Mouse (Mus musculus) midbrain, postnatal 0 days (tissue): ENCODE data around the gene Tomm22. TPM values are rescaled to one million over a fixed set of nuclear protein-coding genes. Genes with fewer than 3 reads are reported as not detected.
A peak's percentile ranks its signal among the peaks of the same experiment; 100 is the strongest.

Source experiments
- ATAC-seq: fragments of 200-750 bp; cut with Nextera tagmentation; 2 replicates; pipeline ENCODE4 v1.8.0; 2017; ENCODE audit warnings: moderate number of reproducible peaks, mild to moderate bottlenecking, moderate TSS enrichment, moderate library complexity; ENCODE audit not compliant: low FRiP score
- DNase-seq: peaks from one replicate; pipeline ENCODE4 v3.0.0-alpha.2; 2015; ENCODE audit warnings: low spot score
- H3K27ac ChIP-seq: fragments of 300-500 bp; sonication (generic); 2 replicates; pipeline ENCODE4 v1.5.1; 2014; ENCODE audit warnings: low read depth, mild to moderate bottlenecking, low read length, mixed read lengths
- H3K27me3 ChIP-seq: fragments of 300-500 bp; sonication (generic); 2 replicates; pipeline ENCODE4 v1.6.1; 2014; ENCODE audit warnings: low read length, control low read depth, mixed read lengths; ENCODE audit not compliant: insufficient read depth
- H3K36me3 ChIP-seq: fragments of 300-500 bp; sonication (generic); 2 replicates; pipeline ENCODE4 v1.6.1; 2014; ENCODE audit warnings: low read length, control low read depth, mixed read lengths; ENCODE audit not compliant: insufficient read depth
- H3K4me1 ChIP-seq: fragments of 300-500 bp; sonication (generic); 2 replicates; pipeline ENCODE4 v1.6.1; 2014; ENCODE audit warnings: mild to moderate bottlenecking, control low read depth, antibody characterized with exemption, low read length, mixed read lengths; ENCODE audit not compliant: insufficient read depth
- H3K4me2 ChIP-seq: fragments of 300-500 bp; sonication (generic); 2 replicates; pipeline ENCODE4 v1.6.1; 2014; ENCODE audit warnings: low read depth, mild to moderate bottlenecking, low read length, mixed read lengths; ENCODE audit not compliant: poor library complexity, severe bottlenecking
- H3K4me3 ChIP-seq: fragments of 300-500 bp; sonication (generic); 2 replicates; pipeline ENCODE4 v1.5.1; 2014; ENCODE audit warnings: low read depth, mild to moderate bottlenecking, low read length, moderate library complexity
- H3K9ac ChIP-seq: fragments of 300-500 bp; sonication (generic); replicated peaks from 2 replicates; pipeline ENCODE4 v1.6.1; 2014; ENCODE audit warnings: mild to moderate bottlenecking, low read length, moderate library complexity, mixed read lengths; ENCODE audit not compliant: poor library complexity, severe bottlenecking
- H3K9me3 ChIP-seq: fragments of 300-500 bp; sonication (generic); 2 replicates; pipeline ENCODE4 v1.6.1; 2016; ENCODE audit warnings: low read length, control low read depth
- CTCF ChIP-seq: IDR thresholded peaks from 2 replicates; pipeline ENCODE4 v1.5.1; 2016; ENCODE audit warnings: antibody characterized with exemption, mild to moderate bottlenecking
- WGBS: fragments of 180-500 bp; shearing (Covaris S2); extraction: QIAGEN DNeasy Blood & Tissue Kit; methylation state at CpG from one replicate; pipeline ENCODE4 v1.1.7; 2014; 5-methylcytosine and 5-hydroxymethylcytosine counted together
- polyA plus RNA-seq: library from polyadenylated mRNA; unstranded; fragments of >200 nt; fragmentation: Nextera tagmentation; extraction: Ambion mirVana; gene quantifications from 2 replicates; pipeline ENCODE4 v1.2.1, GENCODE M21; 2015
- total RNA-seq: library from RNA; depleted of rRNA; stranded (reverse); fragments of >200 nt; gene quantifications from 2 replicates; pipeline ENCODE4 v1.2.3, GENCODE M21; 2014

Gene Tomm22
- total and polyA plus RNA-seq, 2 experiments from 2014 or later = 161 to 229 TPM

DNA sequence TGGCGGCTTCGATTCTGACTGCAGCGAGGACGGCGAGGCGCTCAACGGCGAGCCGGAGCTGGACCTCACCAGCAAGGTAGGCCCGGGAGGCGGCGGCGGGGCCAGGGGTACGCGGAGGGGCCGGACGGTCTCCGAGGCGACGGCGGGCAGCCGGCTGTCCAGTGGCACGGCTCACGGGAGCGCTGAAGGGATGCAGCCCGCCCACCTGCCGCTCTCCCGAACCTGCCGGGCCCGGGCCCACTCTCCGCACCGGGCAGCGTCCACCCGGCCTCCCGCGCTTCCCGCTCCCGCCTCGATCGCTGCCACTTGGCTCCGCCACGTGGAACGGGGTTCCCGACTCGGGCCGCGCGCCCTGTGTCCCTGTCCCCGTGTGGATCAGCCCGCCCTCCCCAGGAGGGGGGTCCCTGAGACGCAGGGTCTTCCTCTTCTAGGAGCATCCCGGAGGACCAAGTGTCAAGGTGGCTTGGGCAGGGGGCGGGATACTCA is 20.4 kb downstream of the Tomm22 start:
- Histone ChIP-seq H3K27ac (peak overlapping the region; percentile 80), H3K36me3 (0 out of 2 replicates have a peak, but pooled peaks cover under 1% of the 10 kb centered on the region), H3K4me1 (peaks cover 11% of the 10 kb centered on the region; the same call in 1 of the 2 replicates), H3K27me3 (no peaks in the 10 kb centered on the region), H3K4me2 (peak overlapping the region; percentile 95), H3K4me3 (peak overlapping the region; percentile 89), H3K9ac (peak overlapping the region; percentile 93), H3K9me3 (no peaks in the 10 kb centered on the region)
- TF ChIP-seq CTCF = no peak
- DNase-seq (no peak), ATAC-seq (peak; percentile 18)
- 2% methylated on average over 44 of the region's 53 CpGs for WGBS

DNA sequence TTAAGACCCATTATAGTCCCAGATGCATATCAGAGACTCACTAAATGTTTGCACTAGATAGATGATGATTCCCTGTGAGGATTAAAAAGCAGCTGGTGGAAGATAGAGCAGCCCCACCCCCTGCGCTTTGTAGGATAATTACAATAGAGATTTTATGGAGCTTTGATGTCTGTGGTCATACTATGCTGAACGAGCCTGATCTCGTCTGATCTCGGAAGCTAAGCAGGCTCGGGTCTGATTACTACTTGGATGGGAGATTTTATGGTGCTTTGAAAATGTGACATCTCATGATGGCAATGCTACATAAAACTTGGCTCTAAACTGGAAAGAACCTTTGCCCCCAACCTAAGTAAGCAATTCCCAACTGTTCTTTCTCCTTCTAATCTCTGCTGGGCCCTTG is 21.7 kb downstream of the Tomm22 start:
- Histone ChIP-seq H3K27ac (no peak overlapping the region), H3K4me1 (peaks cover 10% of the 10 kb centered on the region; the same call in 1 of the 2 replicates), H3K4me3 (no peak overlapping the region), H3K9me3 (no peaks in the 10 kb centered on the region), H3K9ac (no peak overlapping the region), H3K36me3 (0 out of 2 replicates have a peak, but pooled peaks cover 3% of the 10 kb centered on the region), H3K27me3 (no peaks in the 10 kb centered on the region), H3K4me2 (no peak overlapping the region)
- WGBS = 65% methylated on average over 5 of the region's 5 CpGs
- ATAC-seq (no peak), DNase-seq (no peak)
- TF ChIP-seq CTCF = no peak

DNA sequence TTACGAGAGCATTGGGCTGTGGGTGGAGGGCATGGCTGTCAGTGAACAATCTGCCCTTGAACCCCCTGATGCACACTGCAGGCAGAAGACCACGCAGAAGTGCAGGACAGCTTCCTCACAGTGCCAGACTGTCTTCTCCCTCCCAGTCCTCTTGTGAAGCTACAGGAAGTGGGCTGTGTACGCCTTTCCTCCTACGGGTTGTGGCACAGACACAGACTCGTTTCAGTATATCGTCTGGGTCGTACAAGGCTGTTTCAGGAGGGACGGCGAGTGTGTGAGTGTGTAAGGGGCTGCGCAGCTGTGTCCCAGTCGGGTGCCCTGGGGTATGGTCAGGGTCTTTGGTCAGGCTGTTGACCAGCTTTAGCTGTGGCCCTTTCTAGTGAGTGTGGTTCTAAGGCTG is 23.1 kb downstream of the Tomm22 start:
- Histone ChIP-seq H3K4me2 (no peak overlapping the region), H3K4me1 (peaks cover 10% of the 10 kb centered on the region; the same call in 1 of the 2 replicates), H3K36me3 (0 out of 2 replicates have a peak, but pooled peaks cover 3% of the 10 kb centered on the region), H3K27me3 (no peaks in the 10 kb centered on the region), H3K27ac (no peak overlapping the region), H3K9me3 (no peaks in the 10 kb centered on the region), H3K9ac (no peak overlapping the region), H3K4me3 (no peak overlapping the region)
- TF ChIP-seq CTCF = no peak
- 93% methylated on average over 11 of the region's 11 CpGs for WGBS
- no peak for ATAC-seq
- DNase-seq = no peak

- WGBS = 81% methylated on average over 4 of the region's 4 CpGs
These were observed 23.9 kb downstream of the Tomm22 start for GRCm38 (mm10) chr15:79694512-79694911.

DNA sequence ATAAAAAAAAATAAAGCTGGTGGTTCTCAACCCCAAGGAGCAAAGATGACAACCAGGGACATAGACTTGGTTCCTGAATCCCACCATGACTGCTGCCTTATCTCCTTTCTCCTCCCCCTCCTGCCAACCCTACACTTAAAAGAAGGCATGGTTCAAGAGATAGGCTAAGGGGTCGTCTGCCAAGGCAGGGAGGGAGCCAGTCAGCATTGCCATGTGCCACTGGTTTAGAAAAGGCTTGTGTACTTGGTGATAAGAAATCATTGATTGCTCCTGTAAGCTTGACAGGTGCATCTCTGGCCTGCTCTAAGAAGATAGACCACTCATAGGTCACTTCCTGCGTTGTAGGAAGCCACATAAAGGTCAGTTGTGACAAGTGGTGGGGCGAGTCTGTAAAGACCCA is 24.9 kb downstream of the Tomm22 start:
- Histone ChIP-seq H3K9me3 (no peaks in the 10 kb centered on the region), H3K9ac (no peak overlapping the region), H3K4me3 (no peak overlapping the region), H3K4me2 (no peak overlapping the region), H3K27ac (no peak overlapping the region), H3K36me3 (0 out of 2 replicates have a peak, but pooled peaks cover 3% of the 10 kb centered on the region), H3K4me1 (peaks cover 10% of the 10 kb centered on the region; the same call in 1 of the 2 replicates), H3K27me3 (no peaks in the 10 kb centered on the region)
- 79% methylated on average over 3 of the region's 3 CpGs for WGBS
- ATAC-seq (no peak), DNase-seq (no peak)
- no peak for TF ChIP-seq CTCF

More at GRCm38 (mm10) chr15:79694512-79694911, 23.9 kb downstream of the Tomm22 start:
- H3K27ac ChIP-seq = no peak overlapping the region
- 0 out of 2 replicates have a peak, but pooled peaks cover 3% of the 10 kb centered on the region for H3K36me3 ChIP-seq
- no peak overlapping the region for H3K4me3 ChIP-seq
- DNase-seq (no peak), ATAC-seq (no peak)
- TF ChIP-seq CTCF = no peak
- H3K4me1 ChIP-seq = peaks cover 10% of the 10 kb centered on the region; the same call in 1 of the 2 replicates
- no peak overlapping the region for H3K4me2 ChIP-seq
- H3K9ac ChIP-seq = no peak overlapping the region
- no peaks in the 10 kb centered on the region for H3K9me3 ChIP-seq
- H3K27me3 ChIP-seq = no peaks in the 10 kb centered on the region

DNA sequence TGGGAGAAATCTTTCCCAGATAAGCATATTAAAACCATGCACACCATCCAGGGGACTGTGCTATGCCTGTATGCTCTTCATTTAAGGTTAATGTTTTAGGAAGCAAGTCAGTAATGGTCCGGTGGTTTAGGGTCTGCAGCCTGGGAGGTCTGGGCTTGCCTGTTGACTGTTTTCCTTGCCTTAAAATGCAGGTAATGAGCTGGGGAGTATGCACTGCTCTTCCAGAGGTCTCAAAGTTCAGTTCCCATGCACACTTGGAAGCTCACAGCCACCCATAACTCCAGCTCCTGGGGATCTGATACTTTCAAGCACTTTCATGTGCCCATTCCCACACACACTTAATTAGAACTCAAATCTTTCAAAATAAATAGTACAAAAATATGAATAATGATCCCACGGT is 25.8 kb downstream of the Tomm22 start:
- 0 out of 2 replicates have a peak, but pooled peaks cover 3% of the 10 kb centered on the region for H3K36me3 ChIP-seq
- no peak overlapping the region for H3K9ac ChIP-seq
- ATAC-seq = no peak
- no peak overlapping the region for H3K4me2 ChIP-seq
- no peak for TF ChIP-seq CTCF
- peaks cover 9% of the 10 kb centered on the region; the same call in 1 of the 2 replicates for H3K4me1 ChIP-seq
- H3K27ac ChIP-seq = no peak overlapping the region
- H3K9me3 ChIP-seq = no peaks in the 10 kb centered on the region
- H3K27me3 ChIP-seq = no peaks in the 10 kb centered on the region
- no peak overlapping the region for H3K4me3 ChIP-seq
- 91% methylated on average over 2 of the region's 2 CpGs for WGBS
- DNase-seq = no peak
